Mouse (Mus musculus): ENCODE data around the gene Gm10662.
"Not testable (repeated sequence)": the region's sequence is repeated elsewhere in the genome, so short reads cannot be mapped to it uniquely, and the experiment has no call there.

Gm10662 gene

DNA sequence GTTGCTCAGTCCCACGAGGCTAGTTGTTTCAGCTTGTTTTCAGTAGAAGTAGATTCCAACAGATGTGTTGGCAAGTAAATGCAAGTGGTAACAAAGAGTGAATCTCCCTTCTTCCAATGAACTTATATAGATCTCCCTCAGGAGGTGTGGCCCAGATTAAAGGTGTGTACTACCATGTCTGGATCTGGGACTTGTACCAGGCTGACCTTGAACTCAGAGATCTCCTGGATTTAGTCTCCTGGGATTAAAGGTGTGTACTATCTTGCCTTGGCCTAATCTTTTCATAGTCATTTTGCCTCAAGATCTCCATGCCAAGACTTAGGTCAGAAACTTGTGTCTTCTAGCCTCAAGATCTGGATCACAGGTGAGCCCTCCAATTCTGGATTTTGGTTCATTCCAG lies at the start of gene Gm10662:
Gene Gm10662, minus strand, starts transcription at position 101 of the 400 bp plus-strand sequence.
- DNase-seq (ENCODE audit: low spot score), result not testable (repeated sequence)

DNA sequence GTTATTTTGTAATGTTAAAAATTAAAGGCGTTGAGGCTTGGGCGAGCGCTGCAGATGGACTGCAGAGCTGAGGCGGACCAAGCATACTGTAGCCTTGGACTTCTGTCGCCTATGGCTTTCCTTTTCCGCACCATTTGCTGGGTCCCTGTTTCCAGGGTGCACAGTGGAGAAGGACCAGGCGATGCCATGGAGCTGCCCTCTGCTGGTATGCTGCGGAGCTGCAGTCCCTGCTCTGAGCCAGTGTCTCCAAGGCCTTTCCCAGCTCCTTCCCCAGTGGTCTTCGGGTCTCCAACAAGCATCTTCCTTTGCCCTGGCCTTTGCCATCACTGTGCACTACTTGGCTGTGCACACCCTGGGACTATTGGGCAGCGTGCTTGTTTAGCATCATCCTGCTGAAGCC lies 19.2 kb upstream of the Gm10662 start:
- not testable (repeated sequence) for DNase-seq (ENCODE audit: low spot score)

Measured in testis, postnatal 14 days (tissue).